Mouse (Mus musculus): ENCODE measurements around the gene Frg2f1. TPM values are rescaled to one million over a fixed set of nuclear protein-coding genes. Genes with fewer than 3 reads are reported as not detected.

The Frg2f1 gene
- 5.4 TPM for polyA plus RNA-seq (2017; shearing (Covaris generic))

GRCm38 (mm10) chr4:119539031-119539824 is at the start of gene Frg2f1:
Frg2f1 (minus strand) TSS chr4:119539529.

GRCm38 (mm10) chr4:119536615-119537014 is 2.7 kb downstream of the Frg2f1 start, which contains the start of gene Foxj3:
Foxj3 (plus strand) TSS chr4:119537004.

GRCm38 (mm10) chr4:119492291-119492932 is 46.9 kb downstream of the Frg2f1 start, which contains the start of gene Rimkla:
Rimkla (minus strand) TSS chr4:119492628.

Other genes starting within 250 kb of the Frg2f1 start
- 478 TPM for gene Ybx1, start 244.9 kb downstream of the Frg2f1 start, polyA plus RNA-seq (2017; shearing (Covaris generic))
- 47.9 TPM for gene Ppih, start 219.0 kb downstream of the Frg2f1 start, polyA plus RNA-seq (2017; shearing (Covaris generic))
- 7.9 TPM for gene Ccdc30, start 124.0 kb downstream of the Frg2f1 start, polyA plus RNA-seq (2017; shearing (Covaris generic))
- 61.3 TPM for gene Ppcs, start 117.1 kb downstream of the Frg2f1 start, polyA plus RNA-seq (2017; shearing (Covaris generic))
- 0.78 TPM for gene Zmynd12, start 116.7 kb downstream of the Frg2f1 start, polyA plus RNA-seq (2017; shearing (Covaris generic))
- 0.85 TPM for gene Rimkla, start 46.9 kb downstream of the Frg2f1 start, polyA plus RNA-seq (2017; shearing (Covaris generic))
- gene Foxj3, start 2.5 kb downstream of the Frg2f1 start, polyA plus RNA-seq (2017; shearing (Covaris generic)), result 42.8 TPM
- not detected for gene Guca2a, start 98.2 kb upstream of the Frg2f1 start, polyA plus RNA-seq (2017; shearing (Covaris generic))
- gene Guca2b, start 119.4 kb upstream of the Frg2f1 start, polyA plus RNA-seq (2017; shearing (Covaris generic)), result not detected
- gene Hivep3, start 194.3 kb upstream of the Frg2f1 start, polyA plus RNA-seq (2017; shearing (Covaris generic)), result 54.5 TPM

Measured in CD4-positive, CD25-positive, alpha-beta regulatory T cell (primary cell).